Mouse (Mus musculus) liver, embryonic 14.5 days (tissue): ENCODE data around the gene C87436.

Experiments used
- CTCF ChIP-seq: IDR thresholded peaks from 2 replicates; pipeline ENCODE4 v1.5.1; 2016; ENCODE audit warnings: antibody characterized with exemption, low read depth, control low read depth
- EP300 ChIP-seq: IDR thresholded peaks from 2 replicates; pipeline ENCODE4 v1.6.1; 2016; ENCODE audit warnings: antibody characterized with exemption, low read depth

DNA sequence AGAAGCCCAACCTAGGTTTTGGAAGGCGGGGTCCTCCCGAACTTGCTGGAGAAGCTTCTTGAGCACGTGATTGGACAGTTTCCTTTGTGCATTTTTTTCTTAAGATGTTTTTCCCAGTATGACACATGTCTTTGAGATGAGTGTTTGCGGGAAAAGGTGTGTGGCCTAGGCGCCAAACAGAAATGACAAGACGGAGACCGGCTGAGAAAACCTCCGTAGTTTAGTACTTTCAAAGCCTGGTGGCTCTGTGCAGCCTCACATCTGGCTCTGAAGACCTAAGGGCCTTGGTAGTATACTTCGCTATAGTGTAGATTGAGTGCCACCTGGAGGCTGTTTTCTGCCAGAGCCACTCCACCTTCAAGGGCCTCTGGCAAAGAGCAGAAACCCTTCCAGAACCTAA lies 37.2 kb upstream of the C87436 start:
- TF ChIP-seq EP300 (no peak), CTCF (peak; percentile 81)
